Mouse (Mus musculus) spleen, adult 18-20 months (tissue): ENCODE measurements at regions not wholly inside any gene's neighbourhood (a gene's known extent, or its start where the extent isn't known, plus 50 kb on each side); places are given as distances from the start of the nearest gene placed in this dataset.
A peak's percentile ranks its signal among the peaks of the same experiment; 100 is the strongest.

Experiments used
- DNase-seq, 2 experiments: peaks; one replicate each; pipeline ENCODE4 v3.0.0; 2022; ENCODE audit warnings: mixed read lengths in 2 of 2

DNA sequence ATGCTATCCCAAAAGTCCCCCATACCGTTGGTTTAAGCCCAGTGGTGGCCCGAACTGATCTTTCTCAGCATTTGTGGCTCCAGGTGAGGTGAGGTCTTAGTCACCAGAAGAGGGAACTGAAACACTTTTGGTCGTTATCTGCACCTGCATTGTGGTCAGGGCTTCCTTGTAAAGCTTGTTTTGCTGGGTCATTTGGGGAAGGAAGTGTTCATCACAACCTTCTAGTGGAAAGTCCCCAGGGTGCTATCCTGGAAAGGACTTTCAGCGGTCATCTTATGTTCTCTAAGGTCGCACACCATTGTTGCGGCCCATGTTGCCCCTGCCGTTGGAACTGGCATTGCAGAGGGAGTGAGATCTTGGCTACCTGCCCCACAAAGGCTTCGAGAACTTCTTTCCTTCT lies 651.5 kb upstream of the Pcdh9 start:
- peak; percentile 32 to 34 for DNase-seq

DNA sequence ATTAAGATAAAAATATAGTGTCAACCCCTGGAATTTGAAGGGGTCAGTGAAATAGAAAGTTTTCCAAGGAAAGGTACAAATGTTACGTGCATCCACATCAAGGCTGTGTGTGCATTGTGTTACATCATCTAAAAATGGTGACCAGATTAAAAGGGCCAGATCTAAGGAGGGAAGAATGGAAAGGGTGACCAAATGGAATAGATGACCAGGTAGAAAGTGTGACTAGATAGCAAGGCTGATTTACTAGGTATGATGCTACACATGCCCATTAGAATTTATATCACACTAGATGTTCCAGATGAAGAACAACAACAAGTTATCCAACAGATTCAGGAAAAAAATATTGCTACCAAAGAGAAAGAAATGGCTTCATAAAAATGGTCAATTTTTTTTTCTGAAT lies 635.2 kb upstream of the Pcdh9 start:
- no peak for DNase-seq

DNA sequence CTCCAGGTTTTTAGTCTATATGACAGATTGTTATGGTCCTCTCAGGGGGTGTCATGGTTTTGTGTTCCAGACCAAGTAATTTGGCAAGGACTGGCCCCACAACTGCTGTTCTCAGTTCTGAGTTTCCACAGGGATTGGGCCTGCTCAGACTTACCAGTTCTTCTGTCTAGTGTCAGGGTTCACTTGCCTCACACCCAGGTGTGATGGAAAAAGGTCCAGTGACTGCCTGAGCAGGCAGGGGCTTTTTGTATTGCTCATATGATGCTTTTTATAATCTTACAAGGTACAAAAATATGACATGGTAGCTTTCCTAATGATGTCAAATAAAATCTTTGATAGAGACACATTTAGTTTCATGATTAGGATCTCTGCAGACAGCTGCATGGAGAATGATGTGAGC lies 634.8 kb upstream of the Pcdh9 start:
- DNase-seq: no peak

DNA sequence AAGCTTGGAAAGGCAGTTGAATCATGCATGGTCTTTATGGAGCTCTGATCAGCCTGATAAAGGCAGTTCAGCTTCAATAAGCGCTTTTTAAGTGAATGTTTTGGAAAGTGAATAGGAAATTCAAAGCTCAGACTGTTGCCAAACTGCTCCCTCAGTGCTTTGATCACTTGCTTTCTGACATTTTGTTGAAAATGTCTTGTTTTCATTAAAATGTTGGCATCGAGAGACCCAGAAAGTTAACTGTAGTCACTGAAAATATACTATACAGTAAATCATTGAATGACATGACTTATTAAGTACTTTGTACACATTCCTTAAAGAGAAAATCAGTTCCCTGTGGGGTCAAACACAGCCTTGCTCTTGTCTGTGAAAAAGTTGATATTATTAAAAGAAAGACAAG lies 631.5 kb upstream of the Pcdh9 start:
- DNase-seq: no peak

DNA sequence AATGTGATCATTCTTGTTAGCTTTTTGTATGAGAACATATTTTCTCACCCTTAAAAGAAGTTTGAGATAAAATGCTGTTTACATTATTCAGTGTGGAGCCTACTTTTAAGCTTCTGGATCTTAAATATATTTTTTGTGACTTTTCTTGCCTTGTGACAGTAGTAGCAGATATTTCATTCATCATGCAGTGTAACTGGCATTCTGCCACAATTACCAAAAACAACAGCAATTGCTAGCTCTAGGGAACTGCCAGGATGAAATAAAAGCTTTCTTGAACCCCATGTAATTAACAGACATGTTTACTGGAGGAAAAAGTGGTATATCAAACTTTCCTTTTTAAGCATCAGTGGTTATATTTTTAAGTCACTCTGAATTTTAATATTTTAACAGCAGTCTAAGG lies 600.9 kb upstream of the Pcdh9 start:
- DNase-seq: no peak

DNA sequence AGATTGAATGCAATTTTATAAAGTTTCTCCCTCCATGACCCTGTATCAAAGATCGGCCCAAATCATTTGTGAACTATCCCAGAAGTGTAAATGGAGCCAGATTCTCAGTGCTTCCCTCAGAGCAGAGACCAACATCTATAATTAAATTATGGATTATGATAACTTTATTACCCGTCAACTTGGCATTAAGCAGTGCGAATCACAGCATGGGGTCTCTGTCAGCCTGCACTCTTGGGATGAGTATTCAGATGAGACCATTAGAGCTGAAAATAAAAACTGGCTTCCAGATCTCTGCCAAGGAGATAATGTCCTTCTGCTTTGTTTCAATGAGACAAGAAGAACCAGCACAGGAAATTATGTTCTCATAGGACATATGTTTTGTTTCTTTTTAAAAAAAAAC lies 585.4 kb upstream of the Pcdh9 start:
- DNase-seq: no peak

DNA sequence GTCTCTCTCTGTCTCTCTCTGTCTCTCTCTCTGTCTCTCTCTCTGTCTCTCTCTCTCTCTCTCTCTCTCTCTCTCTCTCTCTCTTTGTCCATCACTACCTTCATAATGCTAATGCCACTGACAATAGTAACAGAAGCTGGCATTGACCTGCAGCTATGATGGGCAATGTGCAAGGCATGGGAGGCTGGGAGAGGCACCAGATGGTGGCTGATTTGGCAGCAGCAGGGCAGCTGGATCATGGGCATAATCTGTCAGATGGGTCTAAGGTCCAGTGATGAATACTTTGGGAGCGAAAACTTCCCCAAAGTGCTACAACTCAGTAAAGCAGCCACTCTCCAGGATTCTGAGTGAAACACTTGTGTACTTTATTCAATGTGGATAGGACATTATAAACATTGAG lies 582.7 kb upstream of the Pcdh9 start:
- DNase-seq: no peak

DNA sequence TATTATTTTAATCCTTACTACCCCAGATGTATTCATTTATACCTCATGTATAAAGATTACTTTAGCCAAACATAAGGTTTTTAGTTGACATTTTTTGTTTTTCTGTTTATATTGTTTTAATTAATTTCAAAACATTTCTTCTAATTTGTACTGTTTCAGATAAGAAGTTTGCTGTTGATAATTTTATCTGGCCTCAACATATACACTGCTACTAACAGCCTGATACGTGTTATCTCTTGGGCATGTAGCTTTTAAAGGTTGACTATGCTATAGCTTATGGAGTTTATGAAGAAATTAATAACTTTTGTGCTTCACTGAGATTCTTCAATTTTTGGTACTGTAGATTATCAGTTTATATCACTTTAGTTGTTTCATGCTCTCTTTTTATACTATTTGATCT lies 555.5 kb upstream of the Pcdh9 start:
- no peak for DNase-seq

DNA sequence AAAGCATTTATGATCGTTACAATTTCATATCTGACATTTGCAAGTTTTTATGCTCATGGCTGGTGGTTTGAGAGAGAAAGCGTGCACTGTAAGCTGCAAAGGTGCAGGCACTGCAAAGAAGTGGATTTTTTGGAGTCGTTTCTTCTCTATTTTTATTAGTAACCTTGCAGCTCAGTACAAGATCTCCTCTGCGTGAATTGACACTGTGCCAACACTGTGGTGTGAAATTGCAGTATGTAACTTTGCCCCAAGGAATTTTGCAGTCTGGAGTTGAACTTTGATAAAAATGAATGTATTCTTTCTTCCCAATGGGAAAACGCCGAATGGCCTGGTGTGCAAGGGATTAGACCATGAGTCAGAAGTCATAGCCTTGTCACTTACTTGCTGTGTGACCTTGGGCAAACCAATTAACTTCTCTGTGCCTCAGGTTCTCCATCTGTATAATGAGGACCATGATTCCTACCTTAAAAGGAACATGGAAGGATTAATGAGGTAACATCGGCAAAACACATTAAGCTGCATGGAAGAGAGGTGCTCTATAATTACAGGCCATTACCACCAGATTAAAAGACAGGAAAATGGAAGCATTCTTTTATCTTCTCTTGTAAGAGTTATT lies 543.0 kb upstream of the Pcdh9 start:
- no peak for DNase-seq

DNA sequence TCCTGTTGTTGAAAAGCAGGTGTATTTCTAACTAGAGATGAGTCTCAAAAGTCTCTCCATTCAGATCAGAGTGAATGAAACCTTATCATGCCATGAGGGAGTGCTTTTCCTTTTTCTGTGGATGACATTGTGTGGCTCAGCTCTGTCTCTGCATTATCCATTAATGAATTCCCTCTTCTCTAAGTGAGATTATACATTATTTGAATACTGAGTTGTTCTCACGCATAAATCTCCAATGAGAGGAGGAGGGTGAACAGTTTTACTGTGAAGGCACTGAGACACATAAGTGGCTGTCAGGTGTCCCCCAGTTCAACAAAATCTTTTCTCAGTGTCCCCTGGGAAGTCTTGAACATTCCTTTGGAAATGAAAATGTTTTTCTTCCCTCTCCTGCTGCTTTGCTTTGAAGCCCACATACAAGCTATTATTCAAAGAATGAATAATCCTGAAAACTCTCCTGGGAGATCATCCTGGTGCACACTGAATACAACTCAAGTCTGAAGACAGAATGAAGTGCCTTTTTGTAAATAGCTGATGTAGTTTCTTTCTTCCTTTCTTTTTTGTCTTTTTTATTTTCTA lies 537.2 kb upstream of the Pcdh9 start:
- no peak for DNase-seq
